Mouse (Mus musculus): Measurements from ENCODE around the gene Arfgef2.

Gene Arfgef2

GRCm38 (mm10) chr2:166905711-166906522 is 100.5 kb downstream of the Arfgef2 start, which contains the start of gene Cse1l:
Cse1l (plus strand) TSS chr2:166906040.
- DNase-seq (ENCODE audit: low spot score in 2 of 2), result peak; percentile 98

DNA sequence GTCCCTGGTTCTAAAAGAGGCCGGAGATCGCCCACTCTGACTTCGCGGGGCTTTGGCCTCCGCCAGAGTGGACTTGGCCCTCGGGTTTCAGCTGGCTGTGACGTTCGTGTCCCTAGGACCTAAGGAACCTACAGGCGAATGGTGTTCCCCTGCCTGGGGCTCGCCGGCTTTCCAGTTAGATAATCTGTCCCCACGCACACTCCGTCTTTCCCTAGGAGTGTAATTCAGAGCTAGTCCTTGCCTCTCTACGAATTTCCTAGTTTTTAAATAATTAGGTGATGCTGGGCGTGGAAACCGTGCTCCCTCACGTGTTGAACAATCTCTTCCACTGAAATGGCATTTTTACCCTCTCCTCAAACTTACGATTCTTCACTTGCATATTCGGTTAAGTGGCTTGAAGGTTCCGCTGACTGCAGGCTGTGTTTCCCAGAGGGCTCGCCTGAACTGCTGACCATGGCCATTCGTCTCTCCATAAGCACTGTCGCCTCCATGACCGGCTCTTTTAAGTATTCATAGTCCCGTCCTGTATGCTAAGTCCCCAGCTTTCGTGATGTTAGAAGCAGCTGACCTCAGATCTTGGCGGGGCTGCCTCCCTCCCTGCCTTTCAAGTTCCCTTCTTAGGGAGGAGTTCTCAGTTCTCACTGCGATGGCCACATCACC is 101.3 kb downstream of the Arfgef2 start:
- no peak for DNase-seq (ENCODE audit: low spot score in 2 of 2)

DNA sequence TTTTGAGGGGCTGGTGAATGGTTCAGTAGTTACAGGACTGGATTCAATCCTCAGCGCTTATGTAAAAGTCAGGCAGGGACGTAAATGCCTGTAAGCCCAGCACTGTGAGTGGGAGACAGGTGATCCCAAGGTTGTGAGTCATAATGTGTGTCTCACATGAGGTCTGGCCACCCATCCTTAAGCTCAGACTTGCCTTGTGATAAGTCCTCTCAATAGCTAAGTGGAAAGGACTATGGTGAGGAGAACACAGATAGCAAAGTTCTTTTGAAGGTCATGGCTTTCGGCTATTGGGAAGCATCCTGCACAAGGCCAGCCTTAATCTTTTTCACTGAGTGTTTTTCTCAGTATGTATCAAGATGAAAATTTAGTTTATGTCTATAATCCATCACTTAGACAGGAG is 104.3 kb downstream of the Arfgef2 start:
- no peak for DNase-seq (ENCODE audit: low spot score in 2 of 2)

GRCm38 (mm10) chr2:166910536-166910935 is 105.1 kb downstream of the Arfgef2 start:
- no peak for DNase-seq (ENCODE audit: low spot score in 2 of 2)

GRCm38 (mm10) chr2:166923971-166924370 is 118.6 kb downstream of the Arfgef2 start:
- DNase-seq (ENCODE audit: low spot score in 2 of 2), result no peak

GRCm38 (mm10) chr2:166933943-166934342 is 128.6 kb downstream of the Arfgef2 start:
- DNase-seq (ENCODE audit: low spot score in 2 of 2), result no peak

DNA sequence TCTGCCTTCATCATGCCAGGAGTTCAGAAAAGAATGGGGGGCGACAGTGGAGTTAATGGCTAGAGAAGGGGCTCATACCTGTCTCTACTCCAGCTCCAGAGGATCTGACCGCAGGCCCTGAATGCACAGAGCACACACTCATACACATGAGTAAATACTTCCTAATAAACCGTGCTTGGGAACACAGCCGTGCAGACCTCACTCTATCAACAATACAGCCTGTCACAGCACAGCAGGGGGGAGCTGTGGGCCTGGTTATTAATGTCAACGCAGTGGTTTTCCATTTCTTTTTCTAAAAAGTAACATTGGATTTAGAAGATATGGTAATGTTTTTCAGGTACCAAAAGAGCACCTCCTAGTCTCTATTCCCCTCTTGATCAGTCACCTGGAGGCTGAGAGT is 129.0 kb downstream of the Arfgef2 start:
- DNase-seq (ENCODE audit: low spot score in 2 of 2), result no peak

- DNase-seq (ENCODE audit: low spot score in 2 of 2), result no peak
Measured at GRCm38 (mm10) chr2:166935582-166935981, 130.2 kb downstream of the Arfgef2 start.

- no peak for DNase-seq (ENCODE audit: low spot score in 2 of 2)
Measured at GRCm38 (mm10) chr2:166936166-166936565, 130.8 kb downstream of the Arfgef2 start.

DNA sequence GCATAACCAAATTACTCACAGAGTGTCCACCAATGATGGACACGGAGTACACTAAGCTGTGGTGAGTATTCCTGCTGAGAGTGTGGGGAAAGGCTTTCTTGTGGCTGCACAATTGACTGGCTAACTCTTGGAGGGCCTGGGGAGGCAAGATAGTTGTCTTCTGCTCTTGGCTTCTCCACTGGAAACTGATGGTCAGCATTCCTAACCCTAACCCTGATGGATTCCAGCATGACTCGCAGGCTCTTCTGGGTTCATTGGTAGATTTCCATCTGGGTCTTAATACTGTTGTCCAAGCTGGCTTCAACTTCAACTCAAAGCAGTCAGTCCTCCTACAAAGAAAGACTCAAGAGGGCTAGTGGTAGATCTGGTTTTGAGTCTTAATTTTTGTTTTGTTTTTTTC is 137.8 kb downstream of the Arfgef2 start:
- no peak for DNase-seq (ENCODE audit: low spot score in 2 of 2)

DNA sequence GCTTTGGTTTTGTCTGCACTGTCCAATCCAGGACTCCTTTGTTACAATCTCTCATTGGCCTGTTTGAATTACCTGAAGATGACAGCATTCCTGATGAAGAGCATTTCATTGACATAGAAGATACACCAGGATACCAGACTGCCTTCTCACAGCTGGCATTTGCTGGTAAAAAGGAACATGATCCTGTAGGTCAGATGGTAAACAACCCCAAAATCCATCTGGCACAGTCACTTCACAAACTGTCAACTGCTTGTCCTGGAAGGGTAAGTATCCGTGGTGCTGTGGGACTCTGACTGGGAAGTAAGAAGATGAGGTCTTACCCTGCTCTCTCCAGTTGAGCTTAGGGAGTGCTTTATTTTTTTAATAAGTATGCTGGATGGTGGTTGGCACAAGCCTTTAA is 139.0 kb downstream of the Arfgef2 start:
- DNase-seq (ENCODE audit: low spot score in 2 of 2), result no peak

GRCm38 (mm10) chr2:166945456-166945855 is 140.1 kb downstream of the Arfgef2 start:
- DNase-seq (ENCODE audit: low spot score in 2 of 2), result no peak
